Mouse (Mus musculus): ENCODE data around the gene Glyat. TPM values are rescaled to one million over a fixed set of nuclear protein-coding genes. Genes with fewer than 3 reads are reported as not detected.

Gene Glyat
- total and polyA plus RNA-seq, 3 experiments, result not detected

DNA sequence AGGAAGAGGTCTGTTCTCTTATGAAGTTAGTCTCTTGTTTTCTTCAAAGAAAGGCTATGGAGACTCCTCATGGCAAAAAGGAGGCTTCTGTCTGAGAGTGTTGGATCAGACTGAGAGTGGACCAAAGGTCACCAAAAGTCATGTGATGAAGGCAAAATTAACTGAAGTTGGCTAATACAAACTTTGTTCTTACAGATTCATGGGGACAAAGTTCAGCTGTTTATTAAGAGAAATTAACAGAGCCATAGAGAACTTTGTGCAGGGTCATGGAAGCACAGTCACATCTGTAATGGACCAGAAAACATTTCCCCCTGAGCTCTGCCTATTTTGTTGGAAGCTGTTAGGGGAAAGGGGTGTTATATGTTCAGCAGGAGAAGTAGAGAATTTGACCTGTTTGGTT, 24.8 kb upstream of the Glyat start:
- H3K27ac ChIP-seq (ENCODE audit: control insufficient read depth, low read depth, low read length), result no peak overlapping the region
- no peak overlapping the region for H3K9ac ChIP-seq (ENCODE audit: control insufficient read depth, low read depth, low read length, poor library complexity, severe bottlenecking)
- 0 out of 4 replicates have a peak, but pooled peaks cover 0 to 2% of the 10 kb centered on the region in 2 experiments for H3K36me3 ChIP-seq (ENCODE audit: control insufficient read depth in 1 of 2, insufficient read depth in 2 of 2, low read length in 2 of 2)
- H3K27me3 ChIP-seq (ENCODE audit: control insufficient read depth in 1 of 2, insufficient read depth in 2 of 2, low read length in 2 of 2), result no peaks in the 10 kb centered on the region
- H3K4me3 ChIP-seq (ENCODE audit: control insufficient read depth in 1 of 2, insufficient read depth in 1 of 2, low read depth in 2 of 2, low read length in 2 of 2), result no peak overlapping the region
- H3K4me1 ChIP-seq (ENCODE audit: control insufficient read depth in 1 of 2, insufficient read depth in 2 of 2, low read length in 2 of 2), result no peaks in the 10 kb centered on the region
- no peaks in the 10 kb centered on the region for H3K79me2 ChIP-seq (ENCODE audit: control insufficient read depth, insufficient read depth, low read length, poor library complexity)
- DNase-seq (ENCODE audit: low read depth, low spot score), result no peak
- TF ChIP-seq MYB (IDR thresholded peaks at IDR 0.05; ENCODE audit: low read depth, low read length) (no peak), MYC (IDR thresholded peaks at IDR 0.05; ENCODE audit: low read depth, low read length) (no peak), ZKSCAN1 (IDR thresholded peaks at IDR 0.05; ENCODE audit: low read depth, low read length) (no peak), HCFC1 (IDR thresholded peaks at IDR 0.05; ENCODE audit: low read depth, low read length) (no peak), MAX (IDR thresholded peaks at IDR 0.05; ENCODE audit: low read length) (no peak), EP300 (IDR thresholded peaks at IDR 0.05; ENCODE audit: low read depth in 1 of 2, low read length in 2 of 2) (no peak), JUND (IDR thresholded peaks at IDR 0.05; ENCODE audit: low read depth, low read length) (no peak), MAFK (IDR thresholded peaks at IDR 0.05; ENCODE audit: borderline replicate concordance, low read depth, low read length) (no peak), ELF1 (IDR thresholded peaks at IDR 0.05; ENCODE audit: low read depth, low read length) (no peak), ZC3H11A (IDR thresholded peaks at IDR 0.05; ENCODE audit: low read depth, low read length) (no peak), POLR2AphosphoS2 (IDR thresholded peaks at IDR 0.05; ENCODE audit: low read length) (no peak), NELFE (IDR thresholded peaks at IDR 0.05; ENCODE audit: low read depth, low read length) (no peak), ZMIZ1 (IDR thresholded peaks at IDR 0.05; ENCODE audit: low read depth, low read length) (no peak), USF1 (IDR thresholded peaks at IDR 0.05; ENCODE audit: low read depth, low read length) (no peak), BHLHE40 (IDR thresholded peaks at IDR 0.05; ENCODE audit: borderline replicate concordance, low read depth, low read length) (no peak), E2F4 (IDR thresholded peaks at IDR 0.05; ENCODE audit: borderline replicate concordance, low read depth, low read length) (no peak), MAZ (IDR thresholded peaks at IDR 0.05; ENCODE audit: low read depth, low read length) (no peak), MXI1 (IDR thresholded peaks at IDR 0.05; ENCODE audit: low read depth, low read length) (no peak), NRF1 (IDR thresholded peaks at IDR 0.05; ENCODE audit: insufficient read depth, low read depth, low read length, poor library complexity, severe bottlenecking) (no peak), CHD1 (IDR thresholded peaks at IDR 0.05; ENCODE audit: low read depth, low read length) (no peak)
- H3K9me3 ChIP-seq (replicated peaks; ENCODE audit: insufficient read depth, low read length), result no peaks in the 10 kb centered on the region

GRCm38 (mm10) chr19:12613646-12614045, 19.5 kb upstream of the Glyat start:
- H3K27me3 ChIP-seq (ENCODE audit: control insufficient read depth in 1 of 2, insufficient read depth in 2 of 2, low read length in 2 of 2), result no peaks in the 10 kb centered on the region
- H3K9ac ChIP-seq (ENCODE audit: control insufficient read depth, low read depth, low read length, poor library complexity, severe bottlenecking), result no peak overlapping the region
- no peak overlapping the region for H3K4me3 ChIP-seq (ENCODE audit: control insufficient read depth in 1 of 2, insufficient read depth in 1 of 2, low read depth in 2 of 2, low read length in 2 of 2)
- H3K9me3 ChIP-seq (replicated peaks; ENCODE audit: insufficient read depth, low read length), result no peaks in the 10 kb centered on the region
- no peak for DNase-seq (ENCODE audit: low read depth, low spot score)
- H3K36me3 ChIP-seq (ENCODE audit: control insufficient read depth in 1 of 2, insufficient read depth in 2 of 2, low read length in 2 of 2), result no peaks in the 10 kb centered on the region
- TF ChIP-seq ZMIZ1 (IDR thresholded peaks at IDR 0.05; ENCODE audit: low read depth, low read length), result no peak
- TF ChIP-seq ZNF384 (IDR thresholded peaks at IDR 0.05; ENCODE audit: low read depth, low read length), result no peak
- no peak for TF ChIP-seq MEF2A (IDR thresholded peaks at IDR 0.05; ENCODE audit: extremely low read depth, insufficient replicate concordance, low read depth, low read length, poor library complexity, severe bottlenecking)
- H3K4me1 ChIP-seq (ENCODE audit: control insufficient read depth in 1 of 2, insufficient read depth in 2 of 2, low read length in 2 of 2), result no peaks in the 10 kb centered on the region
- no peaks in the 10 kb centered on the region for H3K79me2 ChIP-seq (ENCODE audit: control insufficient read depth, insufficient read depth, low read length, poor library complexity)
- H3K27ac ChIP-seq (ENCODE audit: control insufficient read depth, low read depth, low read length), result no peak overlapping the region

Data from MEL (cell line).